Mouse (Mus musculus): ENCODE data around the gene Polrmt. TPM values are rescaled to one million over a fixed set of nuclear protein-coding genes. Genes with fewer than 3 reads are reported as not detected.
"Not testable (repeated sequence)": the region's sequence is repeated elsewhere in the genome, so short reads cannot be mapped to it uniquely, and the experiment has no call there.

Gene Polrmt
- polyA plus RNA-seq, 1 experiment from 2014 or later = 33.3 TPM

DNA sequence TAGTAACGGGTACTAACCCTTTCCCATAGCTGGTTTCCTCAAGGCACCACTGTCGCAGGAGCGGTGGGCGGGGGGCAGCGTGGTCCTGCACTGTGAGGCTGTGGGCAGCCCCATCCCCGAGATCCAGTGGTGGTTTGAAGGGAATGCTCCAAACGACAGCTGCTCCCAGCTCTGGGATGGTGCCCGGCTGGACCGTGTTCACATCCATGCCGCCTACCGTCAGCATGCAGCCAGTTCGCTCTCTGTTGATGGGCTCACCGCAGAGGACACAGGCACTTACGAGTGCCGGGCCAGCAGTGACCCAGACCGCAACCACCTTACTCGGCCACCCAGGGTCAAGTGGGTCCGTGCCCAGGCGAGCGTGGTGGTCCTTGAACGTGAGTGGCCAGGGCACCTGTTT, 37.7 kb downstream of the Polrmt start:
- peaks cover 23% of the 10 kb centered on the region for H3K4me1 ChIP-seq (ENCODE audit: control insufficient read depth, insufficient read depth, low read length)
- WGBS = 90% methylated on average over 21 of the region's 21 CpGs
- no peak overlapping the region for H3K27ac ChIP-seq (ENCODE audit: low read length)
- H3K4me3 ChIP-seq (replicated peaks; ENCODE audit: low read length) = no peak overlapping the region
- no peak for ATAC-seq (ENCODE audit: insufficient read depth, low FRiP score)
- peaks cover 34% of the 10 kb centered on the region for H3K36me3 ChIP-seq (ENCODE audit: control insufficient read depth, insufficient read depth, low read length)
- H3K27me3 ChIP-seq (ENCODE audit: control insufficient read depth, insufficient read depth, low read length) = no peaks in the 10 kb centered on the region
- no peak overlapping the region for H3K4me2 ChIP-seq (ENCODE audit: low read depth, low read length)
- no peaks in the 10 kb centered on the region for H3K9me3 ChIP-seq (replicated peaks; ENCODE audit: control insufficient read depth, low read length)
- no peak overlapping the region for H3K9ac ChIP-seq (ENCODE audit: low read length)

DNA sequence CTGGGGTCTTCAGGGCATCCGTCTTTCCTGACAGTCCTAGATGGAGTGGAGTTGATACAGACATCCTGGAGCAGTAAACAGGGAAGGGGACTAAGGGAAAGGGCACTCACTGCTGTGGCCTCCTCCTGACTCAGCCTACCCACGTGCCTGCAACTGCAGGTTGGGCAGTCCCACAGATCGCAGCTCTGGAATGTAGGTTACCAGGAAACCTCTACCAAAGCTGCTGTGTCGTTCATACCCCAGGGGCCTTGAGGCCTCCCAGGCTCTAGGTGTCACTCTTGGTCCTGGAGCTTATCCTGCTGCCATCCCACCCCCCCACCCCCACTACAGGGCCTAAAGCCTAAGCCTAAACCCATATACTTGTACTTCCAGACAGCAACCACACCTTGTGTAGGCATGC, 38.6 kb downstream of the Polrmt start:
- 54% methylated on average over 4 of the region's 4 CpGs for WGBS
- H3K4me1 ChIP-seq (ENCODE audit: control insufficient read depth, insufficient read depth, low read length) = peaks cover 23% of the 10 kb centered on the region
- H3K9ac ChIP-seq (ENCODE audit: low read length) = no peak overlapping the region
- no peaks in the 10 kb centered on the region for H3K27me3 ChIP-seq (ENCODE audit: control insufficient read depth, insufficient read depth, low read length)
- H3K4me2 ChIP-seq (ENCODE audit: low read depth, low read length) = no peak overlapping the region
- no peak for ATAC-seq (ENCODE audit: insufficient read depth, low FRiP score)
- no peaks in the 10 kb centered on the region for H3K9me3 ChIP-seq (replicated peaks; ENCODE audit: control insufficient read depth, low read length)
- H3K36me3 ChIP-seq (ENCODE audit: control insufficient read depth, insufficient read depth, low read length) = peaks cover 34% of the 10 kb centered on the region
- H3K27ac ChIP-seq (ENCODE audit: low read length) = peak overlapping the region; percentile 25; the same call in 1 of the 2 replicates
- no peak overlapping the region for H3K4me3 ChIP-seq (replicated peaks; ENCODE audit: low read length)

DNA sequence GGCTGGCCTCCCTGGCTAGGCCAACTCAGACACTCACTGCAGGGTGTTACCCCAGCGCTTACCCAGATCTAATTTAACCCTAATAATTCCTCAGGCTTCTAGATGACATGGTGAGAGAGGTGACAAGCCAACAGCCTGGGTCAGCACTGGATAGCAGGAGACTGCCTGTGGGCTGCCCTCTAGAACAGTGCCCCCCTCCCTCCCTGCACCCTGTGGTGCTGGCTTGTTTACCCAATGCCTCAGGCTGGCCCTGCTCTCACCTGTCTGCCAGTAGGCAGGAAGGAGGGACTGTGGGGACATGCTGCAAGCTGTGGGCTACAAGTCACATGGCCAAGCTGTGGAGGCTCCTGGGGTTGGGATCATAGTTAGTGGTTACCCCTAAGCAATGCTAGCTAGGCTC, 39.2 kb downstream of the Polrmt start:
- Histone ChIP-seq H3K4me3 (replicated peaks; ENCODE audit: low read length) (no peak overlapping the region), H3K27ac (ENCODE audit: low read length) (no peak overlapping the region), H3K9ac (ENCODE audit: low read length) (no peak overlapping the region; the same call in 1 of the 2 replicates), H3K4me2 (ENCODE audit: low read depth, low read length) (peak overlapping the region; percentile 91), H3K9me3 (replicated peaks; ENCODE audit: control insufficient read depth, low read length) (no peaks in the 10 kb centered on the region), H3K36me3 (ENCODE audit: control insufficient read depth, insufficient read depth, low read length) (peaks cover 34% of the 10 kb centered on the region), H3K4me1 (ENCODE audit: control insufficient read depth, insufficient read depth, low read length) (peaks cover 24% of the 10 kb centered on the region), H3K27me3 (ENCODE audit: control insufficient read depth, insufficient read depth, low read length) (no peaks in the 10 kb centered on the region)
- WGBS = 65% methylated on average over 1 of the region's 1 CpGs
- ATAC-seq (ENCODE audit: insufficient read depth, low FRiP score) = no peak

DNA sequence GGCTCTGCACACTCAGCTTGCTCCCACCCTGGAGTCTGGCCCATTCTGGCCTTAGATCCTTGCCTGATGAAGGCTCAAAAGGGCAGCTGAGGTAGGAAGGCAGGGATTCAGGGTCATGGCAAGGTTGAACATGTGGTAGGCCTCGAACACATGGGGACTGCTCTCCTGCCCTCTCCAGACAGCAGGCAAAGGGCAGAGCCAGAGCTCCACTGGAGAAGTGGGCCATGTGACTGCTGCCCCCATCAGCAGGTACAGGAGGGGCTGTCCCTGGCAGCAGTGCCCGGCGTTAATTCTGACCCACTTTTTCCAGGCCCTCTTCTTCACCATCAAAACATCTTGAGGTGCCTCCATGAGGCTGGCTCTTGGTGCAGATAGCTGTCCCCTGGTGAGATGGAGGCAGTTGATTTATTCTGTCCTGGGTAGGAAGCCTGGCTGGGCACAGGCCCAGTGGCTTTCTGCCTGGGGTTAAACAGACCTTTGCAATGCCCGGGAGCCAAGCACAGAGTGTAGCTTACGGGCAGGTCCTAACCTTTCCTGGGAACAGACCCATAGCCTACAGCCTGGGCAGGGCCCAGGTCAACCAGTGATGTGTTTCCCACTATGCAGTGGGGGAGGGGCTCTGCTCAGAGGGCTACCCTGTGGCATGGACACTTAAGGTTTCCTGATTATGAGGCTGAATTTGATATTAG, 39.8 kb downstream of the Polrmt start:
- H3K9me3 ChIP-seq (replicated peaks; ENCODE audit: control insufficient read depth, low read length) = no peaks in the 10 kb centered on the region
- 74% methylated on average over 5 of the region's 5 CpGs for WGBS
- peaks cover 31% of the 10 kb centered on the region for H3K4me1 ChIP-seq (ENCODE audit: control insufficient read depth, insufficient read depth, low read length)
- no peak overlapping the region for H3K27ac ChIP-seq (ENCODE audit: low read length)
- peak overlapping the region; percentile 98 for H3K9ac ChIP-seq (ENCODE audit: low read length)
- H3K4me2 ChIP-seq (ENCODE audit: low read depth, low read length) = peak overlapping the region; percentile 91
- H3K36me3 ChIP-seq (ENCODE audit: control insufficient read depth, insufficient read depth, low read length) = peaks cover 28% of the 10 kb centered on the region
- H3K27me3 ChIP-seq (ENCODE audit: control insufficient read depth, insufficient read depth, low read length) = no peaks in the 10 kb centered on the region
- ATAC-seq (ENCODE audit: insufficient read depth, low FRiP score) = no peak
- peak overlapping the region; percentile 89 for H3K4me3 ChIP-seq (replicated peaks; ENCODE audit: low read length)

DNA sequence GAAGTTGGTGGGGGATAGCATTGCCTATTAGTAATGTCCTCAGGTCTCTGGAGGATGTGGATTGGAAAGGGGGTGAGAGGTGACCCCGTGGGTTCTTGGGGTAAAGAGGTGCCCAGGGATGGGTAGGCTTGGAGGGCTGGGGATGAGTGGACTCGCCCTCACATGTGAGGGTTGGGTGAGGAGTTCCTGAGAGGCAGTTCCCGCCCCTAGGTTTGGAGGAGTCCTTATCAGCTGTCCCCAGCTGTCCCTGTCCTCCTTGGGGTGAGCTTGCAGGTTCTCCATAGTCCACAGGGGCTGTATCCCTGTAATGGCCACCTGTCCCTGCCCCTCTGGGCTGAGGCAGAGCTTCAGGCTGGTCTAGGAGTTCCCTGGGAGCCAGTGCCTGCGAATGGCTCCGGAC, 40.4 kb downstream of the Polrmt start:
- H3K4me2 ChIP-seq (ENCODE audit: low read depth, low read length) = peak overlapping the region; percentile 91
- ATAC-seq (ENCODE audit: insufficient read depth, low FRiP score) = no peak
- peaks cover 35% of the 10 kb centered on the region for H3K4me1 ChIP-seq (ENCODE audit: control insufficient read depth, insufficient read depth, low read length)
- H3K9ac ChIP-seq (ENCODE audit: low read length) = peak overlapping the region; percentile 98
- H3K36me3 ChIP-seq (ENCODE audit: control insufficient read depth, insufficient read depth, low read length) = peaks cover 23% of the 10 kb centered on the region
- 74% methylated on average over 5 of the region's 5 CpGs for WGBS
- no peaks in the 10 kb centered on the region for H3K27me3 ChIP-seq (ENCODE audit: control insufficient read depth, insufficient read depth, low read length)
- H3K4me3 ChIP-seq (replicated peaks; ENCODE audit: low read length) = peak overlapping the region; percentile 89
- H3K9me3 ChIP-seq (replicated peaks; ENCODE audit: control insufficient read depth, low read length) = no peaks in the 10 kb centered on the region
- no peak overlapping the region for H3K27ac ChIP-seq (ENCODE audit: low read length)

DNA sequence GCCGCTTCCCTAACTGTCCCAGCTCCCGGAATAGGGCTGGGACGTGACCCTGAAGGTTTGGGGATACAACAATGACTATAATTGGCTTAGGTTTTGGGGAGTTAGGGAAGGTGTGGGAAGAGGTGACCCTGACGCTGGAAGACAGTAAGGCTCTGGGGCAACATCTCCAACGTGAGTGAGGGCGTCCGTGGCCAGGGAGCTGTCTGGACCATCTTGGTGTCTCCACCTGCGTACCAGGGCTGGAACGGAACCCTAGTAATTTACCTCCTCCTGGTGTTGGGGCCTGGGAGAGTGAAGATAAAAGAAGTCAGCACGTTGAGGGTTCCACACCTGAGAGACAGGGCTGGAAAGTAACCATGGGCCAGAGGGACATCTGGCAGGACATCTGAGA, 41.4 kb downstream of the Polrmt start:
- H3K4me2 ChIP-seq (ENCODE audit: low read depth, low read length) = peak overlapping the region; percentile 91
- H3K4me1 ChIP-seq (ENCODE audit: control insufficient read depth, insufficient read depth, low read length) = peaks cover 35% of the 10 kb centered on the region
- peak overlapping the region; percentile 98 for H3K9ac ChIP-seq (ENCODE audit: low read length)
- H3K27me3 ChIP-seq (ENCODE audit: control insufficient read depth, insufficient read depth, low read length) = no peaks in the 10 kb centered on the region
- no peaks in the 10 kb centered on the region for H3K9me3 ChIP-seq (replicated peaks; ENCODE audit: control insufficient read depth, low read length)
- peak overlapping the region; percentile 89 for H3K4me3 ChIP-seq (replicated peaks; ENCODE audit: low read length)
- H3K27ac ChIP-seq (ENCODE audit: low read length) = peak overlapping the region; percentile 90
- 3% methylated on average over 10 of the region's 10 CpGs for WGBS
- ATAC-seq (ENCODE audit: insufficient read depth, low FRiP score) = no peak
- H3K36me3 ChIP-seq (ENCODE audit: control insufficient read depth, insufficient read depth, low read length) = peaks cover 13% of the 10 kb centered on the region

DNA sequence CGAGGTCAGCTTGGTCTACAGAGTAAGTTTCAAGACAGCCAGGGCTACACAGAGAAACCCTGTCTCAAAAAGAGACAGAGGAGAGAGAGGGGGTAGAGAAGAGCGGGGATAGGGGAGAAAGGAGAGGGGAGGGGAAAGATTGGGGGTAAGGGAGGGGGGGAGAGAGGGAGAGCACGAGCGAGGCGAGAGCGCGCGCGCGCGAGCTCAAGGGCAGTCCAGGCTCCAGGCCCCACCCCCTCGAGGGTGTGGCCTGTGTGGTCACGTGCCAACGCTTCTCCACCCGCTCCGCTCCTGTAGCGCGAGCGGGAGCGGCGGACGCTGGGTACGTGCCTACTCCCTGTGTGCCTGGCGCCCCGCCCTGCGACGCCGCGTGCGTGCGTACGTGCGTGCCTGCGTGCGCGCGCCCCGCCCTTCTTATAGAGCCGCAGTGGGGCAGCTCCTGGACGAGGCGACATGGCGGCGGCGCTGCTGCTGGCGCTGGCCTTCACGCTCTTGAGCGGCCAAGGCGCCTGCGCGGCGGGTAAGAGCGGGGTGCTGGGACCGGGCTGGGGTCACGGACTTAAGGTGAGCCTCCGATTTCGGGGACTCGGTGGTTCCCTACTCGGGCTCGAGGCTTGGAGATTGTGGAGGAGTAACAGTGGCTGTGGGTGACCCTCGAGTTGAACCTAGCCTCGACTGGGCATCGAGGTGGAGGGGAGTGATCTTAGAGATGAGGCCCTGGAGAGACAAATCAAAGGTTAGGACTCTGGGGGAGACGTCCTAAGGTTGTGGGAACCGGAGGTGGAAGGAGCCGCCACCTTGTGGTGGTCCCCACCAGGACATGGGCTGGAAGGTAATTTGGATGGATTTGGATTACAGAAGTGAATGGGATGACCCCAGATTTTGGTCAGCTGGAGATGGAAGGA, 42.1 kb downstream of the Polrmt start, which contains the start of gene Bsg:
Gene Bsg (plus strand): TSS at position 427 of the 905 bp plus-strand sequence.
- Histone ChIP-seq H3K36me3 (ENCODE audit: control insufficient read depth, insufficient read depth, low read length) (peaks cover 9% of the 10 kb centered on the region), H3K9ac (ENCODE audit: low read length) (peak within 1 kb of the TSS; percentile 98), H3K4me1 (ENCODE audit: control insufficient read depth, insufficient read depth, low read length) (peaks cover 35% of the 10 kb centered on the region), H3K9me3 (replicated peaks; ENCODE audit: control insufficient read depth, low read length) (no peaks in the 10 kb centered on the region), H3K4me3 (replicated peaks; ENCODE audit: low read length) (peak within 1 kb of the TSS; percentile 89), H3K4me2 (ENCODE audit: low read depth, low read length) (peak within 1 kb of the TSS; percentile 91), H3K27ac (ENCODE audit: low read length) (peak within 1 kb of the TSS; percentile 90), H3K27me3 (ENCODE audit: control insufficient read depth, insufficient read depth, low read length) (no peaks in the 10 kb centered on the region)
- ATAC-seq (ENCODE audit: insufficient read depth, low FRiP score) = peak; percentile 95
- WGBS = under 1% methylated on average over 65 of the region's 65 CpGs

DNA sequence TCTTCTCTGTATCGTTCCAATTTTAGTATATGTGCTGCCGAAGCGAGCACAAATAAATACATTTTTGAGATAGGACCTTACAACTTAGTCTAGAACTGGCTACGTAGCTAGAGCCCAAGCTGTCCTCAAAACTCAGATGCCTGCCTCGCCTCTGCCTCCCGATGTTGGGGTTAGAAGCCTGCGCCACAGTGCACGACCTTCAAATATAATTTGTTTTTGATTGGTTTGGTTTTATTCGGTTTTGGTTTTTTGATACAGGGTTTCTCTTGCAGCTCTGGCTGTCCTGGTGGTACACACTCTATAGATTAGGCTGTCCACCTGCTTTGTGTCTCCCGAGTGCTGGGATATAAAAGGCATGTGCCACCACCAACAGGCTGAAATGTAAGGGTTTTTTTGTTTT, 42.8 kb downstream of the Polrmt start:
- H3K27ac ChIP-seq (ENCODE audit: low read length) = peak overlapping the region; percentile 56
- no peaks in the 10 kb centered on the region for H3K9me3 ChIP-seq (replicated peaks; ENCODE audit: control insufficient read depth, low read length)
- no peaks in the 10 kb centered on the region for H3K27me3 ChIP-seq (ENCODE audit: control insufficient read depth, insufficient read depth, low read length)
- ATAC-seq (ENCODE audit: insufficient read depth, low FRiP score) = no peak
- H3K4me1 ChIP-seq (ENCODE audit: control insufficient read depth, insufficient read depth, low read length) = peaks cover 35% of the 10 kb centered on the region
- peak overlapping the region; percentile 89 for H3K4me3 ChIP-seq (replicated peaks; ENCODE audit: low read length)
- H3K9ac ChIP-seq (ENCODE audit: low read length) = peak overlapping the region; percentile 98
- 73% methylated on average over 10 of the region's 10 CpGs for WGBS
- peak overlapping the region; percentile 56 for H3K4me2 ChIP-seq (ENCODE audit: low read depth, low read length)
- H3K36me3 ChIP-seq (ENCODE audit: control insufficient read depth, insufficient read depth, low read length) = peaks cover 1% of the 10 kb centered on the region; the same call in 1 of the 2 replicates

DNA sequence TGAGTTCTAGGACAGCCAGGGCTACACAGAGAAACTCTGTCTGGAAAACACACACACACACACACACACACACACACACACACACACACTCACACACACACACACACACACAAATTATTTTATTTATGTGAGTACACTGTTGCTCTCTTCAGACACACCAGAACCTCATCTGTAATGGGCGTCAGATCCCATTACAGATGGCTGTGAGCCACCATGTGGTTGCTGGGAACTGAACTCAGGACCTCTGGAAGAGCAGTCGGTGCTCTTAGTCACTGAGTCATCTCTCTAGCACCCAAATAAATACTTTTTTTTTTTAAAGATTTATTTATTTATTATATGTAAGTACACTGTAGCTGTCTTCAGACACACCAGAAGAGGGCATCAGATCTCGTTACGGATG, 43.4 kb downstream of the Polrmt start:
- H3K9me3 ChIP-seq (replicated peaks; ENCODE audit: control insufficient read depth, low read length); H3K9ac ChIP-seq (ENCODE audit: low read length); H3K36me3 ChIP-seq (ENCODE audit: control insufficient read depth, insufficient read depth, low read length); H3K27me3 ChIP-seq (ENCODE audit: control insufficient read depth, insufficient read depth, low read length); ATAC-seq (ENCODE audit: insufficient read depth, low FRiP score); H3K4me2 ChIP-seq (ENCODE audit: low read depth, low read length); H3K4me3 ChIP-seq (replicated peaks; ENCODE audit: low read length); H3K27ac ChIP-seq (ENCODE audit: low read length): not testable (repeated sequence)
- WGBS = 81% methylated on average over 3 of the region's 4 CpGs
- peaks cover 37% of the 10 kb centered on the region for H3K4me1 ChIP-seq (ENCODE audit: control insufficient read depth, insufficient read depth, low read length)
